Mouse (Mus musculus) pancreas, adult 10 weeks (tissue): ENCODE measurements around the gene Zfp217. TPM values are rescaled to one million over a fixed set of nuclear protein-coding genes. Genes with fewer than 3 reads are reported as not detected.

Experiments
- polyA plus RNA-seq: library from polyadenylated mRNA; stranded (reverse); fragments of 350-450 nt; fragmentation: Illumina TruSeq; extraction: RNeasy Lipid Tissue Mini Kit (QIAGEN cat#74804); gene quantifications from one replicate; pipeline ENCODE4 v1.2.3, GENCODE M21; 2015; ENCODE audit warnings: low read depth, low replicate concordance; ENCODE audit not compliant: insufficient read depth

The Zfp217 gene
- polyA plus RNA-seq, result 2.9 TPM

GRCm38 (mm10) chr2:170147661-170148153, at the start of gene Zfp217:
Gene Zfp217, minus strand, starts transcription at chr2:170148103.

